Mouse (Mus musculus) cerebellum, adult 2 months (tissue): Measurements from ENCODE around the gene Slc22a18. TPM values are rescaled to one million over a fixed set of nuclear protein-coding genes. Genes with fewer than 3 reads are reported as not detected.

Experiments used
- DNase-seq, 2 experiments: peaks; one replicate each; pipeline ENCODE4 v3.0.0; 2021
- H3K27ac ChIP-seq: fragments of 200-500 bp; 2 replicates; pipeline ENCODE4 v1.5.1; 2012; ENCODE audit warnings: low read length, control low read depth, inconsistent platforms; ENCODE audit not compliant: insufficient read depth
- H3K27me3 ChIP-seq: fragments of 200-500 bp; 2 replicates; pipeline ENCODE4 v1.6.1; 2012; ENCODE audit warnings: inconsistent platforms, mild to moderate bottlenecking, low read length, moderate library complexity; ENCODE audit not compliant: control insufficient read depth, insufficient read depth
- H3K4me1 ChIP-seq: fragments of 200-500 bp; 2 replicates; pipeline ENCODE4 v1.6.1; 2011; ENCODE audit warnings: low read length; ENCODE audit not compliant: control insufficient read depth, insufficient read depth
- H3K4me3 ChIP-seq: fragments of 200-500 bp; replicated peaks from 2 replicates; pipeline ENCODE3; 2011; ENCODE audit warnings: mild to moderate bottlenecking, low read depth, low read length, control low read depth; ENCODE audit not compliant: insufficient read depth
- CTCF ChIP-seq: fragments of 200-500 bp; IDR thresholded peaks from 2 replicates; pipeline ENCODE4 v1.5.1; 2011; ENCODE audit warnings: low read depth, mild to moderate bottlenecking, control low read depth, low read length, moderate library complexity, borderline replicate concordance; ENCODE audit not compliant: insufficient read depth
- POLR2A ChIP-seq: fragments of 200-500 bp; IDR thresholded peaks from 2 replicates; pipeline ENCODE4 v1.6.1; 2011; ENCODE audit warnings: low read length, control low read depth, borderline replicate concordance; ENCODE audit not compliant: insufficient read depth
- WGBS: fragments of 180-500 bp; shearing (Covaris S2); methylation state at CpG from one replicate; pipeline ENCODE4 v1.1.7; 2018; 5-methylcytosine and 5-hydroxymethylcytosine counted together
- polyA plus RNA-seq: library from polyadenylated mRNA; depleted of rRNA; stranded (reverse); fragments of >200 nt; gene quantifications from 2 replicates; pipeline ENCODE4 v1.2.3, GENCODE M21; 2012

Gene Slc22a18
- polyA plus RNA-seq, 1 experiment, result 0.90 TPM

DNA sequence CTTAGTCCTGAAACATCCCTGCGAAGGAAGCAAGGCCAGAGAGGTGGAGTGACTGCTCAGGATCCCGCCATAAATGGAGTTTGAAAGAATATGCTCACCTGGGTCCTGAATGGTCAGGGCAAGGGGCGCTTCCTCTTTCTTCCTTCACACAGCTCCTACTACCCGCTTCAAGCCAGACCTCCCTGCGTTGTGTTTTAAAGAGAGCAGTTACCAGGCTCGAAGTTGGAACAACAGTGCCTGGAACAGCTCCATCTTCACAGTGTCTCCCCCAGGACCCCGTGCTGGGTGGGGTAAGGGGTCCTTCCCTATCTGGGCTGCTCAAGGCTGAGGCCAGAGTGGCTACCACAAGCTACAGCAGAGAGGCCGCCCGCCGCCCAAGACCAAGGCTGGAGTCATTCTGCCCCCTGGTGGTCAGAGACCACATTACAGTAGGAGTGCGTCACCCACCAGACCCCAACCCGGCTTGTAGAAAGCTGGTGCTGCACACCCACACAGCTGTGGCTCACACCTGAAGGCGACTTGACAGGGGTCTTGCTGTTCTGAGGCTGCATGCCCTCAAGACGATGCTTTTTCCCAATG is 7.3 kb upstream of the Slc22a18 start:
- TF ChIP-seq POLR2A (no peak), CTCF (peak; percentile 90)
- DNase-seq, result peak; percentile 57 to 81
- Histone ChIP-seq H3K4me3 (no peak overlapping the region), H3K27ac (no peak overlapping the region), H3K27me3 (peaks cover 3% of the 10 kb centered on the region; the same call in 1 of the 2 replicates), H3K4me1 (no peaks in the 10 kb centered on the region)
- 29% methylated on average over 14 of the region's 14 CpGs for WGBS

DNA sequence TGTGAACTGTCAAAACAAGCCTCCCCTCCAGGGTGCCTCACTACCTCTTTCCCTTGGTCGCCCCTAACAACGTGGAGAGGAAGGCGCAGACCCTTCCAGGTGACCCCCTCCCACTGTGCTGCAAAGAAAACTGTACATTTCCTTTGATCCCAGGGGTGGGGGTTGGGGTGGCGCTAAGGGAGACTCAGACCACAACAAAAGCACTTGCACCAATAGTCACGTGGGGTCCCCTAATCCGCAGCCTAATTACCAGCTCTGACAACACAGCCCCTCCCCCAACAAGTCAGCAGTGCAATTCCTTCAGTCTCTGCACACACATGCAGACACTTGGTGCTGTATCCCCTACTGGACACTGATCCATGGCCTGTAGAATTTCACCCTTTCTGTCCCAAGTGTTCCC is 5.8 kb upstream of the Slc22a18 start:
- H3K4me3 ChIP-seq, result no peak overlapping the region

DNA sequence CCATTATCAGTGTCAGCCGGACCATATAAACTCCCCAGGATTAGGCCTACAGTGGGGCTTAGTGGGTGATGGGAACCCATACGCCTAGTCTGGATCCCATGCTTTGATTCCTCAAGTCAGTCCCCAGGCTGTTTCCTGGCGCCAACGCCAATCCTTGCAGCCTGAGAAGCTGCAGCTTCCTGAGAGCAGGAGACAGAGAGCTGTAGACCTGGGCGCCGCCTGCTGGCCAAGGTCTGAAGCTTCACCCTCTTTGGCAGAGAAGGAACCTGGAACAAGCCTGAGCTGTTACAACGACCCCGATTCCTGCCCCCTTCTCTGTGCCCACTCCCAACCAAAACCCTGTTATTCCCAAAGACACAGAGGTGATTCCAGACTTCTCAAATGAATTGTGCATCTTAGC is 3.6 kb upstream of the Slc22a18 start:
- Histone ChIP-seq H3K27me3 (peaks cover under 1% of the 10 kb centered on the region; the same call in 1 of the 2 replicates), H3K27ac (no peak overlapping the region), H3K4me3 (no peak overlapping the region), H3K4me1 (no peaks in the 10 kb centered on the region)
- DNase-seq, result peak; percentile 52 to 71
- no peak for TF ChIP-seq POLR2A
- peak; percentile 82 for TF ChIP-seq CTCF
- 17% methylated on average over 8 of the region's 8 CpGs for WGBS

More for the DNA sequence above, 5.8 kb upstream of the Slc22a18 start:
- WGBS, result 26% methylated on average over 6 of the region's 6 CpGs
- Histone ChIP-seq H3K4me1 (no peaks in the 10 kb centered on the region), H3K27ac (no peak overlapping the region), H3K27me3 (peaks cover 3% of the 10 kb centered on the region; the same call in 1 of the 2 replicates)
- TF ChIP-seq POLR2A (no peak), CTCF (no peak)
- DNase-seq, result no peak

DNA sequence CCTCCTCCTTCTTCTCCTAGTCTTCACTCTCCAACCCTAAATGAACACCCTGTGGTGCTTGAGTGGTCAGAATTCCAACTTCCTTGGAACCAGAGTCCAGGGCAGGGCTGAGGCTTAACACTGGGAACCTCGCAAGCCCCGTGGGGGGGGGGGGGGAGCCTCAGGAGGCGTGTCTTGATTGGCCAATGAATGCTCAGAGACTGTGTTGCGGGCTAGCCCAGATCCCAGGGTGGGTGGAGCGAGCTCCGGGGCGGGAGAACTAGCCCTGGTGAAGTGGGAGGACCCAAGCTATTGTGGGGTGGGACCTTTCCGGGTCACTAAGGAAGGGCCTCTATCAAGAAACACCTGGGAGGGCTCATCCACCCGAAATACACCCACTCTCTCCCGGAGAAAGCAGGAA is 1.3 kb downstream of the Slc22a18 start:
- no peak for DNase-seq
- no peak overlapping the region for H3K27ac ChIP-seq
- no peak overlapping the region for H3K4me3 ChIP-seq
- H3K27me3 ChIP-seq, result no peaks in the 10 kb centered on the region
- no peak for TF ChIP-seq POLR2A
- TF ChIP-seq CTCF, result no peak
- 28% methylated on average over 10 of the region's 10 CpGs for WGBS
- H3K4me1 ChIP-seq, result no peaks in the 10 kb centered on the region

DNA sequence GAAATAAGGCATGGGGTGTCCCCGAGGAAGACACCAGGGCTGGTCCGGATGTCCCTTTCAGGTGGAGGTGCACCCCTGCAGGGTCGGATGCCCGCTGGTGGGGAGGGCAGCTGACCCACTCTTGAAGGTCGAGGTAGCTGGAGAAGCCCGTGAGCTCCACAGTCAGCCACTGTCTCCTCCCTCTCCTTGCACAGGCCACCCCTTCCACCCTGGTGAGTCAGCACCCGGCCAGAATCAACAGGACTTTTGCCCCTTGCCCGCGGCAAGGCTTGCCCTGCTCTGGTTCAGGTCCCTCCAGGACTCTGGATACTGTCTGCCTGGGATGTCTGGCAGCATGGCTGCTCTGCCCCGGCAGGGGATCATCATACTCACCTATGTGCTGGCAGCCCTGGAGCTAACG is 2.3 kb downstream of the Slc22a18 start:
- DNase-seq, result no peak
- Histone ChIP-seq H3K27ac (no peak overlapping the region), H3K27me3 (no peaks in the 10 kb centered on the region), H3K4me1 (no peaks in the 10 kb centered on the region), H3K4me3 (no peak overlapping the region)
- 67% methylated on average over 11 of the region's 11 CpGs for WGBS
- TF ChIP-seq POLR2A, result no peak
- no peak for TF ChIP-seq CTCF

DNA sequence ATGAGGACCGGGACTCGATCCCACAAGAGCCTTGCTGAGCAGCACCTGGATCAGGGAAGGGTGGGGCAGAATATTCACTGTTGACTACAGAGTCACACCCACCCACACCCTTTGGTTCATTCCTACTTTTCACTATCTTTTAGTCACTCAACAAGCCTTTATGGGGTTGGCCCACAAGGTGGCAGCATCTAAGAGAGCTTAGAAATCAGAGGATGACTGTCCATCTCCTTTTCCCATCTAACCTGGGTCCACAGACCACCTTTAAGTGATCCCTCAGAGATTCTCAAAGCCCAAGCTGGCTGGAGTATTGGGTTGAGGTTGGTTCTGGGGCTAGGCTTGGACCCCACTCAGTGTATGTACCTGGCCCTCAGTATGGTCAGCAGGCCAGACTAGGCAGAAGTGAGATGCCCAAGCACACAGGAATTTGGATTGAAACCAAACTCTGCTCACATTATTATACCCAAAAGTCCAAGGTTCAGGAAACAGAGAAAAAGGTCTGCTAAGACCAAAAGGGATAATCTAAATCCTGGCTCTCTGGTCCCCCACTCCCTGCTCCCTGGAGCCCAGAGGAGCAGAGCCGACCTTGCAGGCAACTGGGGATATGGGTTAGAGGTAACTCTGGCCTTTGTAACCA is 3.3 kb downstream of the Slc22a18 start:
- H3K4me3 ChIP-seq, result no peak overlapping the region
- DNase-seq, result no peak
- no peak for TF ChIP-seq POLR2A
- no peak for TF ChIP-seq CTCF
- WGBS, result 85% methylated on average over 3 of the region's 3 CpGs
- no peaks in the 10 kb centered on the region for H3K27me3 ChIP-seq
- H3K4me1 ChIP-seq, result no peaks in the 10 kb centered on the region
- H3K27ac ChIP-seq, result no peak overlapping the region

DNA sequence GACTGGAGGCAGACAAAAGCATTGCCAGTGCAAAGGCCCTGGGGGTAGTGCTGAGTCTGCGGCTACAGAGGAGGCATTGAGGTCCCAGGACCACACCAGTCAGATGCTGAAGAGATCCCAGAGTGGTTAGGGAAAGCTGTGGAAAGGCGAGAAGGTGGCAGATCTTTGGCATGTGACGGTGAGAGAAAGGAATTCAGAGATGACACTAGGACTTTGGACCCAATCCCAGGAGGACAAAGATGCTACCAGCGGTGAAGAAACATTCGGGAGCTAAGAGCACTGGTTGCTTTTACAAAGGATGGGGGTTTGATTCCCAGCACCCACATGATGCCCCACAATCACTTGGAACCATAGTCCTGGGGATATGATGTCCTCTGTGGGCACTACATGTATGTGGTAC is 4.3 kb downstream of the Slc22a18 start:
- 77% methylated on average over 5 of the region's 5 CpGs for WGBS
- Histone ChIP-seq H3K4me1 (no peaks in the 10 kb centered on the region), H3K27me3 (no peaks in the 10 kb centered on the region), H3K27ac (no peak overlapping the region), H3K4me3 (no peak overlapping the region)
- no peak for DNase-seq
- no peak for TF ChIP-seq CTCF
- TF ChIP-seq POLR2A, result no peak

DNA sequence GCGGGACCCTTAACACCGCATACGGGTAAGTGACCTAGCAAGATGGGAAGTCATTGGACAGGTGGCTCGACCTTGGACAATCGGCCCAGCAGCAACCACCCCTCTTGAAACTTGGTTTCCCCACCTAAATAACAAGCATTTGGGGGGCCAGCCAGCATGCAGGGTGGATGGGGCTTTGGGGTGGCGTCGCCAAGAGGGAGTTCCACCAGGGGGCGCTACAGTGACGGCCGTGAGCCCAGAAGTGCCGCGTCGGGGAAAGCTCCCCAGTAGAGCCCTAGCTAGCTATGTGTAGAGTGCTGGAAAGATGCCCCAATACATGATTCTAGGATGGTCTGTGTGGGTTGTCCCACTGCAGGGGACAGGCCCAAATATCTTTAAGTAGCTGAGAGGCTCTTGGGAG is 7.0 kb downstream of the Slc22a18 start:
- no peaks in the 10 kb centered on the region for H3K4me1 ChIP-seq
- 25% methylated on average over 13 of the region's 13 CpGs for WGBS
- no peaks in the 10 kb centered on the region for H3K27me3 ChIP-seq
- DNase-seq, result no peak
- no peak overlapping the region for H3K4me3 ChIP-seq
- H3K27ac ChIP-seq, result no peak overlapping the region
- peak; percentile 38; the same call in 1 of the 2 replicates for TF ChIP-seq CTCF
- TF ChIP-seq POLR2A, result no peak
